In genomic region chr14:55458273-55458672, GRCm38 (mm10) we compare ENCODE assay signal across 8 mouse cellular contexts. TPM values are rescaled to one million over a fixed set of nuclear protein-coding genes. Genes with fewer than 3 reads are reported as not detected.
A peak's percentile ranks its signal among the peaks of the same experiment; 100 is the strongest.
DNase-seq lines count a peak whose midpoint lies in the region; ATAC-seq and TF ChIP-seq lines count a peak whose summit lies in the region.

No protein-coding gene starts in this region.

- TF ChIP-seq POLR2A in liver, adult 2 months (IDR thresholded peaks at IDR 0.05; ENCODE audit: extremely low read depth, insufficient read depth, low read length): no peak

- H3K27me3 ChIP-seq in E14TG2a.4 (ENCODE audit: insufficient read depth, low read length): peaks cover 8% of the 10 kb centered on the region; the same call in 1 of the 2 replicates
- H3K27me3 ChIP-seq in forebrain, embryonic 11.5 days (ENCODE audit: control insufficient read depth, insufficient read depth, low read length): no peaks in the 10 kb centered on the region
- H3K27me3 ChIP-seq in kidney, embryonic 16.5 days (ENCODE audit: insufficient read depth, low read length): no peaks in the 10 kb centered on the region
- no peaks in the 10 kb centered on the region for H3K27me3 ChIP-seq in liver, adult 2 months (ENCODE audit: control insufficient read depth, insufficient read depth, low read length)

- no peak overlapping the region for H3K27ac ChIP-seq in forebrain, embryonic 11.5 days (ENCODE audit: low read depth, low read length)
- no peak overlapping the region for H3K27ac ChIP-seq in kidney, embryonic 16.5 days (ENCODE audit: low read length)
- no peak overlapping the region for H3K27ac ChIP-seq in liver, adult 2 months (replicated peaks; ENCODE audit: insufficient read depth, low read depth, low read length)

- H3K4me3 ChIP-seq in E14TG2a.4 (replicated peaks; ENCODE audit: low read length): no peak overlapping the region
- H3K4me3 ChIP-seq in forebrain, embryonic 11.5 days (ENCODE audit: low read depth, low read length): no peak overlapping the region
- H3K4me3 ChIP-seq in kidney, embryonic 16.5 days (ENCODE audit: low read length): no peak overlapping the region
- no peak overlapping the region for H3K4me3 ChIP-seq in liver, adult 2 months (ENCODE audit: insufficient read depth, low read depth, low read length)

- H3K9me3 ChIP-seq in E14TG2a.4 (ENCODE audit: low read length): peaks cover 21% of the 10 kb centered on the region
- no peaks in the 10 kb centered on the region for H3K9me3 ChIP-seq in forebrain, embryonic 11.5 days (ENCODE audit: control insufficient read depth, low read length)
- H3K9me3 ChIP-seq in kidney, embryonic 16.5 days (ENCODE audit: low read length): peaks cover 14% of the 10 kb centered on the region

- WGBS in forebrain, embryonic 11.5 days: 28% methylated on average over 10 of the region's 10 CpGs
- WGBS in kidney, embryonic 16.5 days: 19% methylated on average over 10 of the region's 10 CpGs
- 26% methylated on average over 10 of the region's 10 CpGs for WGBS in liver, adult 2 months

- H3K9ac ChIP-seq in forebrain, embryonic 11.5 days (ENCODE audit: low read length): no peak overlapping the region
- H3K9ac ChIP-seq in kidney, embryonic 16.5 days (replicated peaks; ENCODE audit: low read length): no peak overlapping the region
- H3K9ac ChIP-seq in liver, adult 2 months (ENCODE audit: low read depth, low read length): no peak overlapping the region

- H3K79me2 ChIP-seq in liver, adult 2 months (ENCODE audit: control insufficient read depth, insufficient read depth, low read length): no peaks in the 10 kb centered on the region

- H3K4me2 ChIP-seq in forebrain, embryonic 11.5 days (ENCODE audit: low read depth, low read length, severe bottlenecking): no peak overlapping the region
- H3K4me2 ChIP-seq in kidney, embryonic 16.5 days (replicated peaks; ENCODE audit: low read depth, low read length): no peak overlapping the region

- ATAC-seq in forebrain, embryonic 11.5 days (replicated peaks; ENCODE audit: low FRiP score): no peak; the same call in 1 of the 2 replicates
- ATAC-seq in kidney, embryonic 16.5 days (ENCODE audit: low FRiP score, low TSS enrichment): peak; percentile 64

- TF ChIP-seq CTCF in E14TG2a.4 (conservative IDR thresholded peaks at IDR 0.05; ENCODE audit: low read length): peak; percentile 65
- peak; percentile 81 for TF ChIP-seq CTCF in liver, adult 2 months (IDR thresholded peaks at IDR 0.05; ENCODE audit: low read depth, low read length)

- no peaks in the 10 kb centered on the region for H3K36me3 ChIP-seq in E14TG2a.4 (ENCODE audit: insufficient read depth, low read length)
- no peaks in the 10 kb centered on the region; the same call in 1 of the 2 replicates for H3K36me3 ChIP-seq in forebrain, embryonic 11.5 days (ENCODE audit: control insufficient read depth, insufficient read depth, low read length)
- H3K36me3 ChIP-seq in kidney, embryonic 16.5 days (ENCODE audit: insufficient read depth, low read length): no peaks in the 10 kb centered on the region
- H3K36me3 ChIP-seq in liver, adult 2 months (ENCODE audit: control insufficient read depth, insufficient read depth, low read length): no peaks in the 10 kb centered on the region

- peak; percentile 58 for DNase-seq in 3T3-L1 (ENCODE audit: low read depth, low spot score)
- peak; percentile 59 for DNase-seq in c-Kit-positive CD71-positive TER-119-negative erythroid progenitor cells, embryonic 14.5 days (ENCODE audit: low read depth)
- DNase-seq in forebrain, embryonic 11.5 days (ENCODE audit: low spot score): peak; percentile 83
- DNase-seq in liver, adult 2 months (ENCODE audit: extremely low read depth, low read depth, low spot score): no peak
- peak; percentile 52 for DNase-seq in retina, adult 2 months (ENCODE audit: low read depth, low spot score)
- peak; percentile 75 for DNase-seq in thymus, postnatal 25 days

- H3K4me1 ChIP-seq in E14TG2a.4 (replicated peaks; ENCODE audit: low read depth, low read length): peaks cover 33% of the 10 kb centered on the region
- H3K4me1 ChIP-seq in forebrain, embryonic 11.5 days (replicated peaks; ENCODE audit: control insufficient read depth, insufficient read depth, low read length): no peaks in the 10 kb centered on the region
- no peaks in the 10 kb centered on the region for H3K4me1 ChIP-seq in kidney, embryonic 16.5 days (ENCODE audit: insufficient read depth, low read length)
- H3K4me1 ChIP-seq in liver, adult 2 months (ENCODE audit: control insufficient read depth, insufficient read depth, low read length): peaks cover 15% of the 10 kb centered on the region

RNA-seq across cellular contexts. Expression of gene Dhrs4, which starts 20.3 kb away (rescaled TPM):
- 30.2 and 36.5 TPM in 2 replicates for polyA plus RNA-seq in forebrain, embryonic 11.5 days (2014; fragmentation: Nextera tagmentation; extraction: Ambion mirVana)
- polyA plus RNA-seq in kidney, embryonic 16.5 days (2015; fragmentation: Nextera tagmentation; extraction: Ambion mirVana): 147 and 157 TPM in 2 replicates
- 103 and 111 TPM in 2 replicates for total RNA-seq in liver, adult 2 months (2014; rRNA removed)
- 120 and 146 TPM in 2 replicates for polyA plus RNA-seq in liver, adult 2 months (2012; rRNA removed)

RNA-seq across cellular contexts. Expression of gene Carmil3, which starts 32.2 kb away (rescaled TPM):
- 13.3 and 14.6 TPM in 2 replicates for polyA plus RNA-seq in forebrain, embryonic 11.5 days (2014; fragmentation: Nextera tagmentation; extraction: Ambion mirVana)
- 2.5 and 3.0 TPM in 2 replicates for polyA plus RNA-seq in kidney, embryonic 16.5 days (2015; fragmentation: Nextera tagmentation; extraction: Ambion mirVana)
- total RNA-seq in liver, adult 2 months (2014; rRNA removed): 0.09 and 0.13 TPM in 2 replicates
- polyA plus RNA-seq in liver, adult 2 months (2012; rRNA removed): 0.29 and 0.36 TPM in 2 replicates

RNA-seq across cellular contexts. Expression of gene Cpne6, which starts 52.0 kb away (rescaled TPM):
- polyA plus RNA-seq in forebrain, embryonic 11.5 days (2014; fragmentation: Nextera tagmentation; extraction: Ambion mirVana): 0.21 and 0.28 TPM in 2 replicates
- 0.21 and 0.46 TPM in 2 replicates for polyA plus RNA-seq in kidney, embryonic 16.5 days (2015; fragmentation: Nextera tagmentation; extraction: Ambion mirVana)
- not detected in 2 replicates for total RNA-seq in liver, adult 2 months (2014; rRNA removed)
- polyA plus RNA-seq in liver, adult 2 months (2012; rRNA removed): not detected in 2 replicates
